Comparison of ENCODE assay signal across 19 mouse cellular contexts in genomic region chr6:134047249-134047648, GRCm38 (mm10). TPM values are rescaled to one million over a fixed set of nuclear protein-coding genes. Genes with fewer than 3 reads are reported as not detected.
DNase-seq lines count a peak whose midpoint lies in the region; ATAC-seq lines count a peak whose summit lies in the region.
"Had no signal": no experiment of that assay in that cellular context is flagged by ENCODE, and none has a peak within 500 bp of the region (broad histone marks: within the 10 kb centered on the region; RNA-seq: fewer than 3 reads in every experiment).

No protein-coding gene starts in this region.

- H3K9me3 ChIP-seq in heart, embryonic 16.5 days (replicated peaks; ENCODE audit: control insufficient read depth, low read length): no peaks in the 10 kb centered on the region
- no peaks in the 10 kb centered on the region for H3K9me3 ChIP-seq in embryonic facial prominence, embryonic 10.5 days
- H3K9me3 ChIP-seq: forebrain, embryonic 12.5 days had no signal

- peaks cover 56% of the 10 kb centered on the region for H3K4me1 ChIP-seq in heart, embryonic 16.5 days (ENCODE audit: control insufficient read depth, insufficient read depth, low read length)
- peaks cover 60% of the 10 kb centered on the region for H3K4me1 ChIP-seq in embryonic facial prominence, embryonic 10.5 days

- H3K27ac ChIP-seq in heart, embryonic 16.5 days (ENCODE audit: low read length): peak overlapping the region; percentile 11; the same call in 1 of the 2 replicates
- peak overlapping the region; percentile 51; the same call in 1 of the 2 replicates for H3K27ac ChIP-seq in embryonic facial prominence, embryonic 10.5 days (replicated peaks)
- H3K27ac ChIP-seq: forebrain, embryonic 12.5 days; layer of hippocampus, adult 2 months; liver, embryonic 14.5 days had no signal

- no peaks in the 10 kb centered on the region for H3K27me3 ChIP-seq in heart, embryonic 16.5 days (ENCODE audit: control insufficient read depth, insufficient read depth, low read length)
- H3K27me3 ChIP-seq in embryonic facial prominence, embryonic 10.5 days (replicated peaks; ENCODE audit: low read depth, poor library complexity, severe bottlenecking): no peaks in the 10 kb centered on the region
- H3K27me3 ChIP-seq: forebrain, embryonic 12.5 days had no signal

- no peaks in the 10 kb centered on the region for H3K36me3 ChIP-seq in heart, embryonic 16.5 days (ENCODE audit: control insufficient read depth, insufficient read depth)
- peaks cover 11% of the 10 kb centered on the region; the same call in 1 of the 2 replicates for H3K36me3 ChIP-seq in embryonic facial prominence, embryonic 10.5 days (replicated peaks)
- H3K36me3 ChIP-seq: forebrain, embryonic 12.5 days had no signal

- WGBS in heart, embryonic 16.5 days: 47% methylated on average over 5 of the region's 5 CpGs
- WGBS in embryonic facial prominence, embryonic 10.5 days: 36% methylated on average over 5 of the region's 5 CpGs

- H3K9ac ChIP-seq in heart, embryonic 16.5 days (ENCODE audit: low read length): no peak overlapping the region
- H3K9ac ChIP-seq: forebrain, embryonic 12.5 days; liver, embryonic 14.5 days had no signal

- intact Hi-C loops in heart, postnatal 14 days (cut with DNase I): no loop called here

- H3K4me2 ChIP-seq in heart, embryonic 16.5 days (ENCODE audit: low read depth, low read length): no peak overlapping the region
- H3K4me2 ChIP-seq: forebrain, embryonic 12.5 days had no signal

- no peak for ATAC-seq in heart, embryonic 16.5 days (replicated peaks; ENCODE audit: extremely low read depth, insufficient read depth, low FRiP score)
- ATAC-seq: hindbrain, embryonic 16.5 days had no signal

- DNase-seq in heart, postnatal 14 days: no peak
- DNase-seq in kidney, postnatal 14 days: peak; percentile 34
- no peak for DNase-seq in kidney, adult 9 months
- peak; percentile 32 for DNase-seq in ES-CJ7 (ENCODE audit: low read depth, low spot score)
- DNase-seq in embryonic facial prominence, embryonic 10.5 days (ENCODE audit: low spot score): no peak
- DNase-seq in cerebellum, adult 18-20 months: no peak
- DNase-seq: adrenal gland, postnatal 14 days; cerebellum, adult 11 months; cerebellum, postnatal 14 days; kidney, adult 2 months; midbrain, embryonic 14.5 days; right cerebral cortex, postnatal 25 days; thymus, adult 2 months had no signal

- no peak overlapping the region for H3K4me3 ChIP-seq in heart, embryonic 16.5 days (ENCODE audit: low read length)
- no peak overlapping the region for H3K4me3 ChIP-seq in embryonic facial prominence, embryonic 10.5 days
- H3K4me3 ChIP-seq: forebrain, embryonic 12.5 days; layer of hippocampus, adult 2 months; myocyte had no signal

RNA-seq across cellular contexts. Expression of gene Etv6, which starts 11.7 kb away (rescaled TPM):
- polyA plus RNA-seq in heart, embryonic 16.5 days (2015; fragmentation: Nextera tagmentation; extraction: Ambion mirVana): 10.5 and 12.3 TPM in 2 replicates
- total RNA-seq in heart, postnatal 14 days (2021): 10 to 100 TPM; 12.7 to 12.8 TPM
- polyA plus RNA-seq in embryonic facial prominence, embryonic 10.5 days (2016; fragmentation: Nextera tagmentation; extraction: Ambion mirVana): 16.6 and 17.0 TPM in 2 replicates

Comparison
In these comparisons a context has a peak if more than half of its experiments do, and no peak if none do; other contexts are left out.
1. DNase-seq: peak in kidney, postnatal 14 days (single experiment) and ES-CJ7 (single experiment); none in heart, postnatal 14 days (0 of 2), kidney, adult 9 months (single experiment), embryonic facial prominence, embryonic 10.5 days (single experiment) and cerebellum, adult 18-20 months (0 of 2).